Mouse (Mus musculus) liver, adult (tissue): ENCODE measurements around the gene Rpusd3.

Experiments used
- GATA4 ChIP-seq: IDR thresholded peaks from 2 replicates; pipeline ENCODE4 v1.6.1; 2014; ENCODE audit warnings: mild to moderate bottlenecking, low read length; ENCODE audit not compliant: insufficient replicate concordance

Rpusd3 gene

DNA sequence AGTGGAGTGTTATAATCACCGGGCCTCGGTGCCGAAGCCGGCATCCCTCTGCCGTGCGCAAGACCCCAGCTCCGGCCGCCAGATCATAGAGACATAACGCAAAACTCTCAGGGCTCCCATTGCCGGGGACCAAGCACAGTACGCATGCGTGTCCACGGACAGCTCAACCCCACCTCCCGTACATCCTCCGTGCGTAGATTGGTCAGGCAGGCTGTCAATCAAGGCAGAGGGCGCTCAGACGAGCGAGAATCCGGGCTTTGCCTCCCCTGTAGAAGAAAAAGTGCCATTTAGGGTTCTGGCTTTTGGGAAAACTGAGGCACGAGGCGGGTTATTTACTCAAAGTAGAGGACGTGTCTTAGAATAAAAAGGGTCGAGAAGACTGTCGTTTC lies at the start of gene Rpusd3:
Gene Rpusd3 (minus strand): TSS at position 142 of the 389 bp plus-strand sequence.
- no peak for TF ChIP-seq GATA4

DNA sequence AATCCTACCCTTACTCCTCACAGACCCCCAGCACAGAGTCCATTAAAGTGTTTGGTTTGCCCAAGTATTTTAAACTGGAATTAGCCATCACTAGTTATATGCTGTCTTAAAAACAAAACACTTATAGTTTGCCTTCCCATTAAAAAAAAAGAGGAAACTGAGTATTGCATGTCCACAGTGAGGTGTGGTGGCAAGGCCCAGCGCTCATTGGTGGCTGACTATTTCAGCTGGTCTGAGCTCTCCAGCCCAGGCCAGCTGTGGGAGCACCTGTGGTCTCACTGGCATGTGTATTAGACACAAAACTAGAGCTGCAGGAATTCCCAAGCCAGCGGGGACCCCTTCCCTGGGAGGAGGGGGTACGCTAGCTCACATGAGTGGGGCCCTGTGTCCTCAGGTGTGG lies 49.4 kb upstream of the Rpusd3 start:
- TF ChIP-seq GATA4 = no peak

DNA sequence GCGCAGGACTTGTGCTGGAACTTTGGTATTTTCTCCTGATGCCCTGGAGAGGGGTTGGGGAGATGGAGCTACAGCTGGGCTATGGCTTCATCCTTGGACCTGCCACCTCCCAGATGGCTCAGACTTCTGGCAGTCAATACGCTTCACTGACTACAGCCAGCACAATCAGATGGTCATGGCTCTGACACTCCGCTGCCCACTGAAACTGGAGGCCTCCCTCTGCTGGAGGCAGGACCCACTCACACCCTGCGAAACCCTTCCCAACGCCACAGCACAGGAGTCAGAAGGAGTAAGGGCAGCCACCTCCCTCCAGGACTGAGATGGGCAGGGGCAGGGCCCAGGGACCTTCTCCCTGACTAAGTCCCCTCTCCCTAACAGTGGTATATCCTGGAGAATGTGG lies 46.5 kb upstream of the Rpusd3 start:
- TF ChIP-seq GATA4 = no peak

DNA sequence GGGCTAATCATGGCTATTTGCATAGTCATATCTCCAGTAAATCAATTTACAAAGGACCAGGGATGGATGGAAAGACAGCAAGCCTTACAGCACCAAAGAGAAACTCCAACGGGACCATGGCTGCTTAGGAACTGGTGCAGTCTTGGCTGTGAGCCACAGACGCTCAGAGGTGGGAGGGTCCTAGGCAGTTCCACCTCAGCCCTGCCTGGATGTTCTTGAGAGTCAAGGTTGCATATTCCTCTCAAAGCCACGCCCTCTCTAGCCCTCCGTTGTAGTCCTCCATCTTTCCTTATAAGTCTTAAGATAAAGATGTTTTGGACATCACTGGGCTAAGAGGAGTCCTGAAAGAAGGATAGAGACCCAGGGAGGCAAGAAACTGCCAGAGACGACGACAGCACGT lies 44.9 kb upstream of the Rpusd3 start:
- TF ChIP-seq GATA4 = no peak

DNA sequence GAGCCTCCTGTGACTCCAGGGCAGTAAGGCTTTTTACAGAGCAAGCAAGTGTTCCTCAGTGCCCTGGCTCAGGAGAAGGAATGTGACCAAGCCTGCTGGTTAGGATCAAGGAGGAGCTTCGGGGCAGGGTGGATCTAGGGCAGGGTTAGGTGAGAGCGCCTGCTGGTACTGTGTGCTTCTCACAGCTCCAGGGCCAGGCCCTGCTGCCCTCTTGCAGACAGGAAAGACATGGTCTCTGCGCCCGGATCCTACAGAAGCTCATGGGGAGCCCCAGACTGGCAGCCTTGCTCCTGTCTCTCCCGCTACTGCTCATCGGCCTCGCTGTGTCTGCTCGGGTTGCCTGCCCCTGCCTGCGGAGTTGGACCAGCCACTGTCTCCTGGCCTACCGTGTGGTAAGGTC lies 39.5 kb upstream of the Rpusd3 start:
- TF ChIP-seq GATA4 = no peak

DNA sequence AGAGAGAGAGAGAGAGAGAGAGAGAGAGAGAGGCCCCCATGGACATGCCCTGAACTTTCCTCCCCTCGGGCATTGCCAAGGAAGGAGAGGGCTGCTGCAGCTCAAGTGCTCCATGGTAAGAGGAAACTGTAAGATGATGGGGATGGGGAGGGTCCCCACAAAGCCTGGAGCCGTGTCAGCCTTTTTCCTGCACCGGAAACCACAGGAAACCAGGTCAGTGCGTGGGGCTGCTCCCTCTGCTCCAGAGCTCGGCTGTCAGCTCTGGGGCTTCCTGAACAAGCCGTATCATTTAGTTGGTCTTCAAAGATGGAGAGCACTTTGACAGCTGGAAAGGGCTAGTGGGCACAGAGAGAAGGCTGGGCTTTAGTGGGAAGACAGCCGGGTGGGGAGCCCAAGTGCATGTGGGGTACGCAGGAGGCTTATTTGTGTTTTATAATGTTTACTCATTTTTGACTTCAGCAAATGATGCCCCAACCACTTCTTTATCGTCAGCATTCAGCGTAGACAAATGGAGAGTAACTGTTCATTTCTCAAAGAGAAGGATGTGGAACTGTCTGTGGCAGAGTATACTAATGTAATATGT lies 38.9 kb upstream of the Rpusd3 start, which contains the start of gene Il17re:
Gene Il17re (plus strand): TSS at position 533 of the 583 bp plus-strand sequence.
- no peak for TF ChIP-seq GATA4

DNA sequence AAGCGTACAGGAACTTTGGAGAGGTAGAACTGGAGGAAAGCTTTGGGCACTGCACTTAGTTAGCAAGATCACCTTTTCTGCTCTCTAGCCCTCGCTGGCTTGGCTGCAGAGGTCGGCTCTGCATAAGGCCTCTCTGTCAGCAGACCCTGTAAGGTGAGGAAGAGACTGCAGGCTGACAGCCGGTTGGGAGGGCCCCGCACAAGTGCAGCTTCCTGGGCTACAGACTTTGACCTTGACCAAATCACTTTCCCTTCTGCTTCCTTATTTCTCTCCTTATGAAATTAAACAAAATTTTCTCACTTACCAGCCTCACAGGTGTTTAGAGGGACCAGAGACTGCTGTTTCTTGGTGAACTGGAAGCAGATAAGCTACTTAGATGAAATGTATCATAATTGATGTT lies 35.9 kb upstream of the Rpusd3 start:
- no peak for TF ChIP-seq GATA4

DNA sequence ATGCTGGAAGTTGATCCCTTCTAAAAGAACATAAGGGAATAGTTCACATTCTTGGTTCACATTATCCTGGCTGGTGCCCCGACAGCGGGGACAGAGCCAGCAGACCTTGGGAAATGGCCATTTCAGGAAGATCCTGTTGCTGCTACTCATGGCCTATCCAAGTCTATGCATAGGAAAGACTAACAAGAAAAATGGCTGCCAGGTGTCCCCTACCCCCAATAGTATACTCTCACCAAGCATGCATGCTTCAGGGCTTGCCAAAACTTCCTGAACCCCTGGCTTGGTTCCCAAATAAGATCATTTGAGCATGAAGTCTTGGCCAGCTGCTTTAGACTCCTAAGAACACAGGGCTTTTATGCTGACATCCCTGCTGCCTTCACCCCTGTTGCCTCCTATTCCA lies 32.7 kb upstream of the Rpusd3 start:
- TF ChIP-seq GATA4 = no peak

DNA sequence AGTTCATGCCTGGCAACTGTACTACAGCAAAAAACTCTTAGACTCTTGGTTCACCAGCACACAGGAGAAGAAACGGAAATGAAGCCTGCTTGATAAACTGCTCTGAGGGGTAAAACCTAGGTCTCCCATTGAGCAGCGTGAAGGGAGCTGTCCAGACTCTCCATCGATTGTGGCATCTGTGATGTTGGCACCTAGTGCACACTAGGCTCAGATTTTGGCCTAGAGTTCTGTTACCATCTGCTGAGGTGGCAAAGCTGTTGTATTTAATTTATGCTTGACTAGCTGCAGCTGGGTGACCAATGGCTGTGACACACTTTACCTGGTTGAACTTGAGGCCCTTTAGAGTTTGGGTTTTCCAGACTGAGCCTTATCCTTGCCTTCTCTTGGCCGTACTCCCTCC lies 28.5 kb upstream of the Rpusd3 start:
- no peak for TF ChIP-seq GATA4

DNA sequence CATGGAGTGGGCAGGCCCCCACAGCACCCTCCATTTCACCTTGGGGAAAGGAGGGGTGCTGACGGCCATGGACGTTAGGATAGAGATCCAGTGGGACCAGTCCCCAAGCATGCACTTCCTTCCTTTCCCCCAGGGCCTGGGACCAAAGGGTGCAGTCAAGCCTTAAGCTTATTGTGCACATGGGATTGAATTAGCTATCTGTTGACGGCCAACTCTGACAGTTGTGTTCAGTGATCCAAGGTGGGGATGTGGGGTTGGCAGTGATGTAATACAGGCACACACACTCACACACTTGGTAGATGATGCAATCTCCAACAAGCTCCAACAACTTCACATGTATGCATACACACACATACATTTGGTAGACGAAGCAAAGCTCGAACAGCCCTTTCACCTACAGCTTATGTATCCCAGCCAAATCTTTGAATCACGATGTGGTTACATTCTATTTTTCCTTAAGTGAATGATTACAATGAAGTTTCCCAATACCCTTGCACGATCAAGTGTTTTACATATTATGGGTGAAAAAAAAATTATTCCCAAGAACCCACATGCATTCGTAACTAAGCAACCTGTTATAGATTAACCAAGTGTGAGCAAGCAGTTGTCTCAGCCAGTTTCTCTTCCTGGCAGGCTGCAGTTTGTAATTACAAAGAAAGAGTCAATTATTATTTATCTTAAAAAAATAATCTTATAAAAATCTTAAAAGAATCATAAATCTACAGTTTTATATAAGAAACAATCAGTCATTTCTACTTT lies 25.2 kb upstream of the Rpusd3 start:
- TF ChIP-seq GATA4 = no peak

DNA sequence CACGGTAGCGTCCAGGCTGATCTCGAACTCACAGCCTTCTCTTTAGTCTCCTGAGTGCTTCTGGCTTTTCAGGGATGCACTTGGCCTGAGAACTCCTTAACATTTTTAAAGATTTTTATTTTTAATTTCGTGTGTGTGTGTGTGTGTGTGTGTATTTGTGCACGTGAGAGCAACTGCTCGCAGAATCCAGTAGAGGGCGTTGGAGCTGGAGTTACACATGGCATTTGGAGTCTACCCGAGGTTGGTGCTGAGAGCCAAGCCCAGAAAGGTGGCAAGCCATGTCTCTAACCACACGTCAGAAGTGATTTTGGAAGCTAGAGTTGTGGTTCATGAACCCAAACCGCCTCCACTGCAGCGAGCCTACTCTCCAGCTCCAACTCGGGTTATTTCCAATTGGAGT lies 24.0 kb upstream of the Rpusd3 start:
- TF ChIP-seq GATA4 = no peak

DNA sequence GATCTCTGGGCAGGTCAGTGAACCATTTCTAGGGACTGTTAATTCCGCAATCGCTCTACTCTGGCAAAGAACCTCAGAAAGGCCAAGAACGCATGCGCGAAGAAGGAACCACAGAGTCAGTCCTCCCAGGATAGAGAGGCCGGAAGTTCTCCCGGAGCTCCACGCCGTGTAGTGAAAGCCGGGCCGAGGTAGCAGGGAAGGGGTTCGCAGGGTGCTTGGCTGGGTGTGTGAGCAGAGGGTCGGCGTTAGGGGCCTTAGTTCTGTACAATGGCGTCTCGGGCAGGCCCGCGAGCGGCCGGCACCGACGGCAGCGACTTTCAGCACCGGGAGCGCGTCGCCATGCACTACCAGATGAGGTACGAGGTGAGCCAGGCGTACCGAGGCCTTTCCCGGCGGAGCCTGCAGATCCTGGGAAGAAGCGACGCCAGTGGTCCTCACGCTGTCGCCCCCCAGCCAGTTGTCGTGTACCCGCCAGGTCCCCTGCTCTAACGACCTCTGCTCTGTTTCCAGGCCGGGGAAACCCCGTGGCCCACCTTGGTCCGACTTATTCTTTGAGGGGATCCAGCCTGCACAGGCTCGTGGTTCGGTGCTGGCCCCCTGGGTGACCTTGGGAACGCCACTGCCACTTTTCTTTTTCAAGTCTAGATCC lies 23.4 kb upstream of the Rpusd3 start, which contains the start of gene Jagn1:
Gene Jagn1 (plus strand): TSS at position 128 of the 649 bp plus-strand sequence.
- TF ChIP-seq GATA4 = no peak

DNA sequence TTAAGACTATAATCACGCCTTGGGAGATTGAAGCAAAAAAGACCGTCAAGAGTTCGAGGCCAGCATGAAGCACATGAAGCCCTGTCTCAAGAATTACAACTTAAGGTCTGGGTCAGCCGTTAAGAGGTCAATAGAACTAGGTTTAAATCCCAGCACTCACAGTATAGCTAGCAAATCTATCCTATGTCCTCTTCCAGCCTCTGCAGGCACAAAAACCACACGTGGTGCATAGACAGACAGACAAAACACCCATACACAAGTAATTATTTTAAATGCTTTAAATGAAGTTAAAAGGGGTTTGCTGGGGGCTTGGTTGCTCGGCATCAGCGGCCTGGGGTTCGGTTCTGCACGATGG lies 22.9 kb upstream of the Rpusd3 start:
- no peak for TF ChIP-seq GATA4

DNA sequence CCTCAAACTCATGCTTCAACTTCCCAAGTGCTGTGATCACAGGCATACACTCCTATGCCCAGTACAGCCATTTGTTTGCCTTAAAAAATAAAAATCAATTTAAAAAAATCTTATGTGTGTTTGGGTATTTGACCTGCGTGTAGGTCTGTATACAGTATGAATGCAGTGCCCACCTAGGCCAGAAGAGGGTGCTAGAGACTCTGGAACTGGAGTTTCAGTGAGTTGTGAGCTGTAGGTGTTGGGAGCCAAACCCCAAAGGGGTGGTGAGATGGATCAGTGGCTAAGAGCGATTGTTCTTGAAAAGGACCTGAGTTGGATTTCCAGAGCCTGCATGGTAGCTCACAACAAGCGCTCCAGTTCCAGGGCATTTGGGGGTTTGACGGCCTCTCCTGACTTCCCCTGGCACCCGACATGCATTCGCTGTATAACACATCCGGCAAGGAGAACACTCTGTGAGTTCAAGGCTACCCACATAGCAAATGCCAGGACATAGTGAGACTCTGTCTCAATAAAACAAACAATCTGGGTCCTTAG lies 22.1 kb upstream of the Rpusd3 start:
- TF ChIP-seq GATA4 = no peak

DNA sequence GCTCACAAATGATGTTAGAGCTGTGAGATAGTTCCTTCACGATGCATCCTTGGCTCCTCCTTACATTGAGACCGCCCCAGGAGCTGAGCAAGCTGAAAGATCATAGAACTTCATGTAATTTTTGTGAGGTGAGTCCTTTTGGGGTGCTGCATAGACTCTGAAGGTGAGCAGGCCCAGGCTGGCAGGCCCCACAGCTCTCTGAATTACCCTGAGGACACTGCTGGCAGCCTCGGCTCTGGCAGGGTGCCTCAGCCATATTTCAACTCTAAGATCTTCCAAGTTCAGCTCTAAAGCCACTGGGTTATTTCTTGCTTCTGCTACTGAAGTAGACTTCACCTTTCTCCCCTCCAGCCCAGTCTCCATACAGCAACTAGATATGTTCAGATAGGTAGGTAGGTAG lies 21.5 kb upstream of the Rpusd3 start:
- TF ChIP-seq GATA4 = no peak

DNA sequence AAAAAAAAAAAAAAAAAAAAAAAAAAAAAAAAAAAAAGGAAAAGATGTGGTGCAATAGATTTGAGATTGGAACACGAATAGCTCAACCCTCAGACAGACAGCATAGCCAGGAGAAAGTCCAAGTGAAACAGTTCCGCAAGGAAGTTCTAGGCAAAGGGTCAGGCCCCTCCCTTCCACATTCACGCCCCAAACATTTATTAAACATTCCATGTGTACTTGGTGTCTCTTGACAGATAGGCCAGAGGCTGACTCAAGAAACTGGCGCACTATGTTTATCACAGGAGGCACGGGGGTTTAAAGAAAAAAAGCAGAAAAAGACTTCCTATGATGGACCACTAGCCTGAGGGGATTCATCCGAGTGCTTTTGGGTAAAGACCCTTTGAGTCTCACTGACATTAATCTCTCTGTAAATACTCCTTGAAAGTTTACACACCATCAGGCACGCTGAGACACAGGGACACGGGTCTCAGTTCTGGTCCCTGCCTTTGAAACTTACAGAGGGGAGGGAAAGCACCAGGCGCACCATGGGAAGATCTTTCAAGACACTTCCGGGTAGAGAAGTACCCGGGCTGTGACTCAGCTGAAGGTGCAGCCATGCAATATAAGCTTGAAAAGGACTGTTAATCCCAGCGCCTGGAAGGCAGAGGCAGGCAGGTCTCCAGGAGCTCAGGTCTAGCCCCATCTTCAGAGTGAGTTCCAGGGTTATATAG lies 19.7 kb upstream of the Rpusd3 start:
- no peak for TF ChIP-seq GATA4

DNA sequence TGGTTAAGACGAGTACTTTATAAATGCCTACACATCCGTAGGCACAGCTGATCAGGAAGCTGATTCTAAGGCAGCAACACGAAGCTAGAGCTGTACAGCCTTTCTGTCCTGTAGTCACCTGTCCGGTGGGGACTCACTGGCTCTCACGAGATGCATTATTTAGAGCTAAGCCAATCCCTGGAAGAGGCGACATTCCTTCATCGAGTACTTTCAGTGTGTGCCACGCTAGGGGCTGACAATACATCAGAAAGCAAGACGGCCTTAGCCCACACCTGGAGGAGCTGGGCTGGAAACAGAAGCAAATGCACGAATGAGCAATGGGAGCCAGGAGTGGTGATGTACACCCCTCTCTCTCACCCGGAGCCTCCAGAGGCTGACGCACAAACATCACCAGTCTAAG lies 18.0 kb upstream of the Rpusd3 start:
- no peak for TF ChIP-seq GATA4
